Mouse (Mus musculus): ENCODE measurements at regions not wholly inside any gene's neighbourhood (a gene's known extent, or its start where the extent isn't known, plus 50 kb on each side); places are given as distances from the start of the nearest gene placed in this dataset.

DNA sequence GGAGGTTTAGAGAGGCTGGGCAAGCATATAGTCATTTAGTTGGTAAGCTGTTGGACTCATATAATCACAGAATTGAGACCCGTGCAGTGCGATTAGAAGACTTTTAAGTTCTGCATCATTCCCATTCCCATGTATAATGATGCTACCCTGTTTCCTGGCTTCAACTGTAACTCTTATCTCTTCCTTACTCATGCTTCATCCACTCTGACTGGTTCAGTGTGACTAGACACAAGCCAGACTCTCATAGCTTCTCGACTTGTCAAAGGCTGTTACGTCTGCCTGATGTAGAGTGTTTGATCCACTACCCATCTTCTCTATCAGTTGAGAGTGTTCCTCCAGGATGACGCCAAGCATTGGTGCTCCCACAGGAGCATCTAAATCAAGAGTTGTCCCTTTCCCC lies 131.6 kb downstream of the Dact1 start:
- no peak for TF ChIP-seq CTCF (IDR thresholded peaks at IDR 0.05; ENCODE audit: extremely low read depth, insufficient read length, insufficient replicate concordance, low read depth, low read length)
- TF ChIP-seq POLR2A (IDR thresholded peaks at IDR 0.05; ENCODE audit: low read depth, low read length): no peak

Measured in small intestine, adult 2 months (tissue).